In genomic region chr6:82604791-82605190, GRCm38 (mm10) we compare ENCODE assay signal across 25 mouse cellular contexts.
DNase-seq lines count a peak whose midpoint lies in the region; ATAC-seq and TF ChIP-seq lines count a peak whose summit lies in the region.
"Had no signal": no experiment of that assay in that cellular context is flagged by ENCODE, and none has a peak within 500 bp of the region (broad histone marks: within the 10 kb centered on the region; RNA-seq: fewer than 3 reads in every experiment).

No protein-coding gene starts in this region.

- 33% methylated on average over 8 of the region's 8 CpGs for WGBS in forebrain, embryonic 11.5 days
- 43% methylated on average over 8 of the region's 8 CpGs for WGBS in forebrain, embryonic 10.5 days
- WGBS in embryonic facial prominence, embryonic 10.5 days, result 65% methylated on average over 8 of the region's 8 CpGs
- 27% methylated on average over 8 of the region's 8 CpGs for WGBS in forebrain, postnatal 0 days

- DNase-seq in forebrain, embryonic 11.5 days (ENCODE audit: low spot score), result no peak
- DNase-seq in forebrain, embryonic 10.5 days (ENCODE audit: extremely low spot score, low spot score), result no peak
- peak; percentile 42 for DNase-seq in left cerebral cortex, postnatal 4 days
- no peak for DNase-seq in left cerebral cortex, adult 11 months (ENCODE audit: low spot score)
- DNase-seq in embryonic facial prominence, embryonic 10.5 days (ENCODE audit: low spot score), result peak; percentile 17
- DNase-seq in forebrain, postnatal 0 days, result peak; percentile 11
- DNase-seq in frontal cortex, postnatal 36 days (ENCODE audit: low spot score in 2 of 2), result no peak
- DNase-seq in right cerebral cortex, postnatal 4 days, result no peak
- DNase-seq: adrenal gland, postnatal 10 days; cerebellum, adult 18-20 months; heart, postnatal 14 days; kidney, postnatal 14 days; layer of hippocampus, postnatal 36 days; right cerebral cortex, adult 18-20 months; thymus, postnatal 4 days had no signal

- no peak overlapping the region for H3K9ac ChIP-seq in forebrain, embryonic 11.5 days (ENCODE audit: low read length)
- no peak overlapping the region for H3K9ac ChIP-seq in forebrain, postnatal 0 days
- H3K9ac ChIP-seq: embryonic facial prominence, embryonic 12.5 days; hindbrain, embryonic 15.5 days; limb, embryonic 15.5 days; liver, embryonic 15.5 days; midbrain, embryonic 15.5 days had no signal

- H3K4me2 ChIP-seq in forebrain, embryonic 11.5 days (ENCODE audit: low read depth, low read length, severe bottlenecking), result no peak overlapping the region
- H3K4me2 ChIP-seq in forebrain, postnatal 0 days (ENCODE audit: low read depth), result no peak overlapping the region
- H3K4me2 ChIP-seq: embryonic facial prominence, embryonic 12.5 days; heart, embryonic 11.5 days; hindbrain, embryonic 15.5 days; limb, embryonic 15.5 days; liver, embryonic 15.5 days; midbrain, embryonic 15.5 days had no signal

- no peak for TF ChIP-seq CTCF in forebrain, postnatal 0 days (IDR thresholded peaks at IDR 0.05; ENCODE audit: low read depth)

- no peaks in the 10 kb centered on the region; the same call in 1 of the 2 replicates for H3K27me3 ChIP-seq in forebrain, embryonic 11.5 days (ENCODE audit: control insufficient read depth, insufficient read depth, low read length)
- peaks cover 10% of the 10 kb centered on the region; the same call in 1 of the 2 replicates for H3K27me3 ChIP-seq in forebrain, embryonic 10.5 days (ENCODE audit: poor library complexity, severe bottlenecking)
- H3K27me3 ChIP-seq in embryonic facial prominence, embryonic 10.5 days (replicated peaks; ENCODE audit: low read depth, poor library complexity, severe bottlenecking), result no peaks in the 10 kb centered on the region
- no peaks in the 10 kb centered on the region for H3K27me3 ChIP-seq in forebrain, postnatal 0 days (ENCODE audit: insufficient read depth, low read length)
- H3K27me3 ChIP-seq: embryonic facial prominence, embryonic 12.5 days; hindbrain, embryonic 15.5 days; limb, embryonic 15.5 days; liver, embryonic 15.5 days; midbrain, embryonic 15.5 days had no signal

- ATAC-seq in forebrain, embryonic 11.5 days (replicated peaks; ENCODE audit: low FRiP score), result peak; percentile 33; the same call in 1 of the 2 replicates
- no peak for ATAC-seq in forebrain, postnatal 0 days
- ATAC-seq: activated CD4-positive, CD25-positive, alpha-beta regulatory T cell, adult 4 months; intestine, embryonic 16.5 days; midbrain, embryonic 15.5 days had no signal

- no peak overlapping the region for H3K27ac ChIP-seq in forebrain, embryonic 11.5 days (ENCODE audit: low read depth, low read length)
- H3K27ac ChIP-seq in forebrain, embryonic 10.5 days, result no peak overlapping the region
- no peak overlapping the region for H3K27ac ChIP-seq in embryonic facial prominence, embryonic 10.5 days (replicated peaks)
- no peak overlapping the region for H3K27ac ChIP-seq in forebrain, postnatal 0 days (ENCODE audit: low read depth, low read length)
- H3K27ac ChIP-seq: embryonic facial prominence, embryonic 12.5 days; hindbrain, embryonic 15.5 days; layer of hippocampus, adult 2 months; limb, embryonic 15.5 days; liver, embryonic 15.5 days; midbrain, embryonic 15.5 days had no signal

- intact Hi-C loops in left cerebral cortex, postnatal 4 days (cut with DNase I), result loop anchor here (5.0 kb wide), 1 partner anchor 627 kb away; no protein-coding TSS in a partner anchor

- H3K4me1 ChIP-seq in forebrain, embryonic 11.5 days (replicated peaks; ENCODE audit: control insufficient read depth, insufficient read depth, low read length), result 0 out of 2 replicates have a peak, but pooled peaks cover 2% of the 10 kb centered on the region
- H3K4me1 ChIP-seq in forebrain, embryonic 10.5 days, result peaks cover 18% of the 10 kb centered on the region
- peaks cover 7% of the 10 kb centered on the region; the same call in 1 of the 2 replicates for H3K4me1 ChIP-seq in embryonic facial prominence, embryonic 10.5 days
- H3K4me1 ChIP-seq in forebrain, postnatal 0 days (ENCODE audit: insufficient read depth), result peaks cover 4% of the 10 kb centered on the region; the same call in 1 of the 2 replicates
- H3K4me1 ChIP-seq: embryonic facial prominence, embryonic 12.5 days; limb, embryonic 15.5 days; liver, embryonic 15.5 days had no signal

- H3K9me3 ChIP-seq in forebrain, embryonic 11.5 days (ENCODE audit: control insufficient read depth, low read length), result no peaks in the 10 kb centered on the region
- H3K9me3 ChIP-seq in forebrain, embryonic 10.5 days, result 0 out of 2 replicates have a peak, but pooled peaks cover 2% of the 10 kb centered on the region
- peaks cover 3% of the 10 kb centered on the region; the same call in 1 of the 2 replicates for H3K9me3 ChIP-seq in embryonic facial prominence, embryonic 10.5 days
- no peaks in the 10 kb centered on the region for H3K9me3 ChIP-seq in forebrain, postnatal 0 days (ENCODE audit: low read length)
- H3K9me3 ChIP-seq: embryonic facial prominence, embryonic 12.5 days; G1E; hindbrain, embryonic 15.5 days; limb, embryonic 15.5 days; liver, embryonic 15.5 days; midbrain, embryonic 15.5 days had no signal

- no peaks in the 10 kb centered on the region for H3K36me3 ChIP-seq in forebrain, embryonic 11.5 days (ENCODE audit: control insufficient read depth, insufficient read depth, low read length)
- no peaks in the 10 kb centered on the region for H3K36me3 ChIP-seq in forebrain, embryonic 10.5 days (replicated peaks)
- H3K36me3 ChIP-seq in embryonic facial prominence, embryonic 10.5 days (replicated peaks), result no peaks in the 10 kb centered on the region
- H3K36me3 ChIP-seq in forebrain, postnatal 0 days (ENCODE audit: insufficient read depth), result no peaks in the 10 kb centered on the region
- H3K36me3 ChIP-seq: embryonic facial prominence, embryonic 12.5 days; G1E; hindbrain, embryonic 15.5 days; limb, embryonic 15.5 days; liver, embryonic 15.5 days; midbrain, embryonic 15.5 days had no signal

- no peak overlapping the region for H3K4me3 ChIP-seq in forebrain, embryonic 11.5 days (ENCODE audit: low read depth, low read length)
- no peak overlapping the region for H3K4me3 ChIP-seq in forebrain, embryonic 10.5 days
- no peak overlapping the region for H3K4me3 ChIP-seq in embryonic facial prominence, embryonic 10.5 days
- H3K4me3 ChIP-seq in forebrain, postnatal 0 days (ENCODE audit: low read depth, low read length), result no peak overlapping the region
- H3K4me3 ChIP-seq: embryonic facial prominence, embryonic 12.5 days; hindbrain, embryonic 15.5 days; layer of hippocampus, adult 2 months; limb, embryonic 15.5 days; liver, embryonic 15.5 days; midbrain, embryonic 15.5 days had no signal

Comparison
In these comparisons a context has a peak if more than half of its experiments do, and no peak if none do; other contexts are left out.
1. DNase-seq: peak in left cerebral cortex, postnatal 4 days (single experiment), embryonic facial prominence, embryonic 10.5 days (single experiment) and forebrain, postnatal 0 days (single experiment); none in forebrain, embryonic 11.5 days (single experiment), forebrain, embryonic 10.5 days (single experiment), left cerebral cortex, adult 11 months (single experiment), frontal cortex, postnatal 36 days (0 of 2) and right cerebral cortex, postnatal 4 days (single experiment).